Mouse (Mus musculus): ENCODE measurements around the gene E4f1.

GRCm38 (mm10) chr17:24513609-24514008 is 43.5 kb upstream of the E4f1 start:
- TF ChIP-seq POLR2A (IDR thresholded peaks at IDR 0.05; ENCODE audit: borderline replicate concordance, low read depth, low read length), result no peak
- no peak for TF ChIP-seq CTCF (IDR thresholded peaks at IDR 0.05; ENCODE audit: low read depth, low read length)

Data from bone marrow macrophage, adult 2 months (primary cell).